Mouse (Mus musculus) lung, adult 2 months (tissue): ENCODE results near the gene B4galt5.

Experiments used
- CTCF ChIP-seq: fragments of 200-500 bp; IDR thresholded peaks from 2 replicates; pipeline ENCODE4 v1.5.1; 2011; ENCODE audit warnings: mild to moderate bottlenecking, low read length, control low read depth; ENCODE audit not compliant: insufficient read depth
- POLR2A ChIP-seq: fragments of 200-500 bp; IDR thresholded peaks from 2 replicates; pipeline ENCODE4 v1.6.1; 2011; ENCODE audit warnings: low read depth, mild to moderate bottlenecking, control low read depth, low read length, borderline replicate concordance; ENCODE audit errors: extremely low read depth

DNA sequence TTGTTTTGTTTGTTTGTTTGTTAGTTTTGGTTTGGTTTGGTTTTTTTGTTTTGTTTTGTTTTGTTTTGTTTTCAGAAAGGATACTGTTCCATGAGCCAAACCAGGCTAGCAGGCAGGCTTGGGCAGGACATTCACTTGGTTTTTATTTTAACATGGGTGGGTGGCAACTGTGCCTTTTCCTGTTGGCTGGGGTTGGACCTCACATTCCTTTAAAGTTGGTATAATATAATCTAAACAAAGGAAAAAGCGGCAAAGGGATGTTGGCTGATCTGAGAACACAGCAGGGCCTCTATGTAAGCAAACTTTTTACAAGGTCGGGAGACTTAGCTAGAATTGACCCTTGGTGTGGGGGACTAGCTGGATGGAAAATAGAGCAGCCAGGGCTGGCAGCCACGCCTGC, 91.2 kb downstream of the B4galt5 start:
- TF ChIP-seq POLR2A (no peak), CTCF (no peak)
